Mouse (Mus musculus) 3T3-L1 (cell line): ENCODE measurements around the gene Dscaml1.
"Not testable (repeated sequence)": the region's sequence is repeated elsewhere in the genome, so short reads cannot be mapped to it uniquely, and the experiment has no call there.

ENCODE experiments used
- DNase-seq: peaks from one replicate; pipeline ENCODE4 v3.0.0-alpha.2; 2015; ENCODE audit warnings: low read depth, low spot score

Gene Dscaml1

GRCm38 (mm10) chr9:45774088-45774487, 347.7 kb downstream of the Dscaml1 start:
- DNase-seq, result no peak

DNA sequence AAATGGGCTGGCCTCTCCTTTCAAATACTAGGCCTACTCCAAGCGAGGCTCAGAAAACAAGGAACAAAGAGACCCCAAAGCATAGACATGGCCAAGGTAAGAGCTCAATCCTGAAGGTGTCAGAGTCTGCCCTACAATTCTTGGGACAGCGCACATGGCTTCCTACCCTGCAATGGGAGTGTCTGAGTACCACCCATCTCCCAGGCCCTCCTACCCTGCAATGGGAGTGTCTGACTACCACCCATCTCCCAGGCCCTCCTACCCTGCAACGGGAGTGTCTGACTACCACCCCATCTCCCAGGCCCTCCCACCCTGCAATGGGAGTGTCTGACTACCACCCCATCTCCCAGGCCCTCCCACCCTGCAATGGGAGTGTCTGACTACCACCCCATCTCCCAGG, 349.7 kb downstream of the Dscaml1 start:
- not testable (repeated sequence) for DNase-seq

DNA sequence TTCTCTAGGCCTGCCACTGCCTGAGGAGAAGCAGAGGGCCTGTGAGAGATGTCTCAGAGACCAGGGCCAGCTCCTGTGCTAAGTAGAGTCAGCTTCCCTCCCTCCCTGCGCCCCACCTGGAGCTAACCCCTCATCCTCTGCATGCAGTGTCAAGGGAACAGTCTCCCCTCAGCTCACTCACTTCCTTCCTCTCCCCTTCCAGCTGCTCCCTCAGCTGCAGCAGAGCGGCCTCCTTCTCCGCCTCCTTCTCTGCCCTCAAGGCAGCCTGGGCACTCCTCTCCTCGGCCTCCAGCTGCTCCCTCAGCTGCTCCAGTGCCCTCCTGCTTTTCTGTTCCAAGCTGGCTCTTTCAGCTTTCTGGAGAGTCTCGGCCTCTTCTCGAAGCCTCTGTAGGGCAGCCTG, 352.8 kb downstream of the Dscaml1 start:
- no peak for DNase-seq

DNA sequence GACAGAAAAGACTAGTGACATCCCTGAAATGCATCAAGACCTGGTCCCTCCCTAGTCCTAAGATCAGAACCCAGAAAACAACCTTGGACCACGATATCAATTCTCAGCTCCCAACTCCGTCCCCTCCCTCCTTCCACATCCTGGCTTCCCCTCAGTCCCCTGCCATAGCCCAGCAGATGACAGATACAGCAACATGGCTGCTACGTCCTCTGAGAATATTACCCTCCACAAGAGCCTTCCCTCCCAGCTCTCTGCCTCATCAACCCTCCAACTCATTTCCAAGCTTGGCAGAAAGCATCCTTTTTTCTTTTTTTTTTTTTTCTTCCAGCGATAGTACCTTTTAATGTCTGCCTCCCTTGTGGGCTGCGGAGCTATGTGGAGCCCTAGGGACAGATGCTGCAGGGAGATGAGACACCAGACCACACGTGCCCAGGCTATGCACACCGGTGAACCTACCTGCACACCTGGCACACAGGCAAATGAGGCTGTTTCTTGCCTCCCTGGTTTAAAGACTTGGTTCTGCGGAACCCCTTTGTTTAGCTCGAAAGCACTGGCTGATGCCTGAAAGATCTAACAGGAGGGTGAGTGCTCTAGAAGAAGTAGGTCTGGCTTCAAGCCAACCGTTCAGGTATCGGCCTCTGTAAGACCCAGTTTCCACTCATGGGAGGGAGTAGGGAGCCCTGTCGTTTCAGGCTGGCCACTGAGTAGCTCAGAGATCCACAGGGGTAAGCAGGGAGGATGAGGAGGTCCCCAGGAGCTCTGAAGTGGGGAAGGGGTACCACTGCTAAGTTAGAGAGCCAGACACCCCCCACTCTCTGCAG, 357.0 kb downstream of the Dscaml1 start:
- DNase-seq, result no peak

DNA sequence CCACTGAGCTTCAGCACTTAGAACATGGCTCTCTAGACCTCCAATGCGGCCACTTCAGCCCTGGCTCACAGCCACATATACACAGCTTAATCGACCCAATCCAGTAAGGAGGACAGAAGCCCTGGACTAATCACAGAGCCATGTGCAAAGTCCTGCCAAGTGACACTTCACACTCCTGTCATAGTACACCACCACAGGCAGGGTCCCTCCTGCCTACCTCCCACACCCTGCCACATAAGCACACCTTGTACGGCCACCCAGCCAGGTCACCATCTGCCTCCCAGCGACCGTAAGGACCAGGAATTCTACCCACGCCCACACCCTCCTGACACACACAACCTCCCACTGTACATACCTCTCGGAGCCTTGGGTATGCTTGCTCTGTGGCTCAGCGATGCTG, 360.6 kb downstream of the Dscaml1 start:
- DNase-seq, result no peak

DNA sequence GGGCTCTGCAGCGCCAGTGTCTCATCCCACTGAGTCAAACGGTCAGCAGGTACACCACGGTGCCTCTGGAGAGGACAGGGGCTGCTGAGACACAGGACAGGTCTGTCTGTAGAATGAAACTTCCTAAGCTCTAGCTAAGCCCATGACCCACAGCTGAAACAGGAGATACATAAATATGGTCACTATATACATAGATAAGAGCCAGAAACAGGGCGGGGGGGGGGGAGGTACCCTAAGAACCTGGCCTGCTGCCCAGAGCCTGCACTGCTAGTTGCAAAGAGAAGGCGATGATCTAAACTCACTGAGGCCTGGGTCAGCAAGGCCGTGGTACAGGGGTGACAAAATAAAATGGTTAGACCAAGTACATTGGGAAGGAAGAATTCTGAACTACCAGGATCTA, 361.1 kb downstream of the Dscaml1 start:
- DNase-seq, result no peak

- no peak for DNase-seq
Measured at GRCm38 (mm10) chr9:45788405-45788804, 362.0 kb downstream of the Dscaml1 start.

GRCm38 (mm10) chr9:45791456-45792142, 365.2 kb downstream of the Dscaml1 start:
- no peak for DNase-seq

- no peak for DNase-seq
Measured at GRCm38 (mm10) chr9:45792235-45792634, 365.8 kb downstream of the Dscaml1 start.

DNA sequence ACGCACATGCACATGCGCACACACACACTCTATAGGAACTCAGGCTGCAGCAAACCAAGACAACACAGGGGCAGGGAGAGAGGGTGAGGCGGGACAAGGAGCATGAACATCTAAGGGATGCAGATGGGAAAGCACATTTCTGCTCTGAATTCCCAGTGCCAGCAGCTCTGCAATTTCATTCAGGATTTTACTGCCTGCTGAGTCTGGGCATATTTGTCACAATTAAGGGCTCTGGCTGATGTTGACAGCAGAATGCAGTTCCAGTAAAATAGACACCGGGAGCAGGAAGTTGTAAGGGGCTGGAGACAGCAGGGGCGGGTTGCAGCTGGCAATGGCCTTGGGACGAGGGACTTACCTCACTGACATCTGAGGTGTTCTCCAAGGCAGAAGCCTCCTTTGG, 367.3 kb downstream of the Dscaml1 start:
- no peak for DNase-seq

GRCm38 (mm10) chr9:45795722-45796121, 369.3 kb downstream of the Dscaml1 start:
- DNase-seq, result peak; percentile 85

GRCm38 (mm10) chr9:45797271-45797670, 370.8 kb downstream of the Dscaml1 start:
- DNase-seq, result peak; percentile 20

GRCm38 (mm10) chr9:45798467-45799164, 372.2 kb downstream of the Dscaml1 start:
- DNase-seq, result peak; percentile 42

DNA sequence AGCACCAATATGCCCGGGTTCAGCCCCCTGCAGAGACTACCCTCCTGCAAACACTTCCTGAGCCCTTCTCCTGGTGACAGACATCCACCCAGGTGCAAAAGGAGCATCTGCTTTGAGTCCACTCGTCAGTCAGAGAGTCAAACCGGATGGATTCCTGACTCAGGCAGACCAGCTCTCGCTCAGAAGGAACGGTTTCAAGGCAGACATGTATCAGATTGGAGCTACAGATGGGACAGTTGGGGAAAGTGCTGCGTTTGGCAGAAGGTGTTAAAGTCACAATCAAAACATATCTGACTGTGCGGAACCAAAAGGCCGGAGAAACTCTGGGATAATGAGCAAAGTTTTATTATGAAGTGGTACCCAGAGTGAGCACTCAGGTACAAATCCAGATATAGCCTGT, 373.0 kb downstream of the Dscaml1 start:
- no peak for DNase-seq
